Mouse (Mus musculus) central nervous system, embryonic 14 days (tissue): Measurements from ENCODE around the gene Nhej1. TPM values are rescaled to one million over a fixed set of nuclear protein-coding genes. Genes with fewer than 3 reads are reported as not detected.

ENCODE experiments used
- polyA plus RNA-seq: library from polyadenylated mRNA; depleted of rRNA; stranded (reverse); fragments of >200 nt; gene quantifications from 2 replicates; pipeline ENCODE4 v1.2.3, GENCODE M21; 2012; rRNA removed

Gene Nhej1
- 3.0 and 3.8 TPM in 2 replicates for polyA plus RNA-seq

DNA sequence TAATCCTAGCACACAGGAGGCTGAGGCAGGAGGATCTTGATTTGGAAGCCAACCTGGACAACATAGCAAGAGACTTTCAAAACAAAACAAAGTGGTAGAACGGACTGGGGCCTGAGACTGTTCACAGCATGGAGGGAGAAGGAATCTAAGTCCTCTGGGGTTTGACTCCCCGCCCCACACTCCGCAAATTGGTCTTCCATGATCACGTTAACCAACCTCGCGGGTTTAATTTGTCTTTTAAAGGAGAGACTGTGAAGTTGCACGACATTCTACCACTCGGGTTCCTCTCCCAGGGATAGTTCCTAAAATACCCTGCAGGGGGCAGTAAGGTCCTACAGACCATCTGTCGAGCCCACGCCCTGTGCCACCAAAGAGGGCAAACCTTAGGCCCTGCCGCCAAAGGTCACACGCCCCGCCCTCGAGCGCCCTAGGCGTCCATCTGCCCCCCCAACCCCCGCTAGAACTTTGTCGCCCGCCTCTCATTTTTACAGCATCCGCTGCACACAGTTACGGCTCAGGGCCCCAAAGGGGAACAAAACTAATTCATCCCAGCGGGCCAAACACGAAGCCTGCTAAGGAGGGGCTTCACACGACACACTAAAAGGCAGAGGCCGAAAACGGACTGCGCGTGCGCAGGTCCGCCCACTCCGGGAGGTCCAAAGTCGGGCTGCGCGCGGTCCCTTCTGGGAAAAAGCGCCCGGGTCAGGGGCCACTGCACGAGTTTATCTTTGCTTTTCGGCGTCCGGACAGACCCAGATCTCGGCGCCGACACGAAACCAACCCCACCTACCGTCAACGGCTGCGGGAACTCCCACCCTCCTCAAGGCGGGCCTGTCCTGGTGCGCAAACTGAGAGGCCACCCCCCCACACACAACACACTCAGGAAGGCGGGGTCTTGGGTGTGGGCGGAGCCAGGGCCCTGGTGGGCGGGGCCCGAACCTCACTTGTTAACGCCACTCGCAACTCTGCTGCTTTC is at the start of gene Nhej1:
TSS of gene Nhej1 (minus strand) at position 855 of the 976 bp plus-strand sequence.

DNA sequence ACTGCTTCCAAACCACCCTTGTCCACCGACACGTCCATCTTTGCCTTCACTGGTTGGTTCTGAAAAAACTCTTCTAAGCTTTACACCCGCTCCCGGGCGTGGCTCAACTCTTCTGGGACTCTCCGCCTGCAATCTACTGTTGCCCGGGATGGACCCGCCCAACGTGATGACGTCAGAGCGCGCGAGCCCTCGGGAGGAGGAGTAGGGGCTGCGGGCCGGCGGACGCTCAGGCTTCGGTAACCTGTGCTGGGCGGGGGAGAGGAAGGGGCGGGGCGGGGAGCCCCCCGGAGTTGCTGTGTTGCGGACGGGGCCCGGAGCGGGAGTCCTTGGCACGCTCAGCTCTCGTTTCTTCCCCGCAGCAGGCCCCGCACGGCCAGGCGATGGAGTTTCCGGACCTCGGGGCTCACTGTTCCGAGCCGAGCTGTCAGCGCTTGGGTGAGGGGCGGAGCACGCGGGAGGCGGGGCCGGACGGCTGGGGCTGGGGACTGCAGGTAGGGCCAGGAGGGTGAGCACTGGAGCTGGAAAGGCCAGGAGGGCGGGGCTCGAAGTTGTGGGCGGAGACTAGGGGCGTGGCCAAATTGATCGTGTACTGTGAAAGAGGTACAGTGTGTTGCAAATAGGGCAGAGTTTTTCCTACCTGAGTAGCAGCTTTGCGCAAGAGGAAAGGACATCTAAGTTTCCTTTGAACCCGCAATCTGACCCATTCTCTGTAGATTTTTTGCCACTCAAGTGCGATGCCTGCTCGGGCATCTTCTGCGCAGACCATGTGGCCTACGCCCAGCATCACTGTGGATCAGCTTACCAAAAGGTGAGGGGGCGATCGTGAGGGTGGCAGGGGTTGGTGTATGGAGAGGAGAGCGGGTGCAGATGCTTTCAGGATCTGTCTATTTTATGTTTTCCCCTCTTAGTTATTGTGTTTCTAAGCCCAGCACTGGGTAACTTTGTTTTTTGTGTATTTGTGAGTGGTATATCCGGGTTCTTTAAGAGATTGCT is 43.8 kb upstream of the Nhej1 start, which contains the start of gene Zfand2b:
TSS of gene Zfand2b (plus strand) at position 175 of the 993 bp plus-strand sequence.

DNA sequence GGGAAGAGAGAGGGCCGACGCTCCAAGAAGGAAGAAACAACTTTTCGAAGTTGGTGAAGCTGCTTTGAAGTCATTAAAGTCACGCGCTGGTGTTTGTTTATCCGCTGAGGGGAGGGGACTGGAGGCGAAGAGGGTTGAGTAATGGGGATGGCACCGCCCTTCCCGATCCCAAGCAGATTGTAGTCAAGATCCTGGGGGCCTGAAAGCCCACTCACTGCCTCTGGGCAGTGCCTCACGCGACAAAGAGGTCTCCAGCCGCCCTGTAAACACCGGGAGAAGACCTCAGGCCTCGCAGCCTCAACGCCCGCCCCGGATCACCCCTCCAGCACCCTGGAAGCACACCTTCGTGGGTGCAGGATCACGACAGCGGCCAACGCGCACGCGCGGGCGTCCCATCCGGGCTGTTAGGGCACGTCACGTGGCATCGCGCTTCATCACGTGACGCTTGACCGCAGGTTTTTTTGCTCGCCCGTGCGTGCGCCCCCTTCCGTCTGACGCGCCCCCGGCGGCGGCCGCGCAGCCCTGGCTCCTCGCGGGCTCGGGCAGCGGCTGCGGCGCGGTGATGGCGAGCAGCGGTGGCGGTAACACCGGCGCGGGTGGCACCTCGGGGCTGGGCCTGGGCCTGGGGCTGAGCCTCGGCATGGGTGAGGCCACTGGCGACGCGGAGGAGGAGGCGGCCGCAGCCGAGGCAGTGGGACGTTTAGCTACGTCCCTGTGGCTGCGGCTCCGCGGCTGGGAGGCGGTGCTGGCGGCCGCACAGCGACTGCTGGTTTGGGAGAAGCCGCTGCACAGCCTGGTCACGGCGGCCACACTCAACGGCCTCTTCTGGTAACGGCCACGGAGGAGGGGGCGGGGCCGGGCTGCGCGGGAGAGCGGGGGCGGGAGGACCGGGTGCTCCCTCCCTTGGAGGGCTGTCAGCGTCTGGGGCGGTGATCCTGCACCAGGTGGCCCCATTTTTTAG is 17.6 kb upstream of the Nhej1 start, which contains the start of the genes Cnppd1 and Retreg2:
TSS of gene Cnppd1 (minus strand) at position 411 of the 961 bp plus-strand sequence.
TSS of gene Retreg2 (plus strand) at position 478 of the 961 bp plus-strand sequence.

DNA sequence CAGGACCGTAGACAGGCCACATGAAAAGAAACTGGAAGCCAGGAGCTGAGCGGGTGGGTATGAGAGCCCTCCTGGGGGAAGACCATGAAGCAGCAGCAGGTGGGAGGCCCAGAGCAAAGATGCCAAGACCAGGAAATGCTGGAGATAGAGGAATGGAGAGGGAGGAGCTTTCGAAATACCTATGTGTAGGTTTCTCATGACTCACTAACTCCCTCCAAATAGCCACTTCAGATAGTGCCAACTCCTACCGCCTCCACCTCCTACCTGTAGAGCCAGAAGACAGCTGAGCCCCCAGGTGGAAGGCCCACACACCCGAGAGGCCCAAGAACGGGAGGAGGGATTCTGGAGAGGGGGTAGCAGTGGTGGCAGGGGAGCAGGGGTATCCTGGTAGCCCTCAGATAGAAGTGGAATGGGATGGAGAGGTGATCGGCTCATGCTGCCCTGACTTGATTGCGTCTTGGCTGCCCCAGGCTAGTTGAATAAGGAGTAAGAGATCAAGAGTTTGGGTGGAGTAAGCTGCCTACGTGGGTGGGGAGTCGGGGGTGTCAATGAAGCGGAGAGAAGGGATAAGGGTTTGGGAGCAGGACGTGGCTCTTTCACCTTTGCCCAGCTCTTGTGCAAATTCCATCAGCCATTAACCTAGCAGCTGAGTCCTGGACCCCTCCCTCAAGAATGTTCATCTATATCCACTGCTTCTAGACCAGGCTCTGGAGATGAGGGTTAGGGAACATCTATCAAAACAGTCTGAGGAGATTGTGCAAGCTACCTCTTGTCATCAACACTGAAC is 8.6 kb upstream of the Nhej1 start, which contains the start of gene Slc23a3:
TSS of gene Slc23a3 (minus strand) at position 470 of the 787 bp plus-strand sequence.

DNA sequence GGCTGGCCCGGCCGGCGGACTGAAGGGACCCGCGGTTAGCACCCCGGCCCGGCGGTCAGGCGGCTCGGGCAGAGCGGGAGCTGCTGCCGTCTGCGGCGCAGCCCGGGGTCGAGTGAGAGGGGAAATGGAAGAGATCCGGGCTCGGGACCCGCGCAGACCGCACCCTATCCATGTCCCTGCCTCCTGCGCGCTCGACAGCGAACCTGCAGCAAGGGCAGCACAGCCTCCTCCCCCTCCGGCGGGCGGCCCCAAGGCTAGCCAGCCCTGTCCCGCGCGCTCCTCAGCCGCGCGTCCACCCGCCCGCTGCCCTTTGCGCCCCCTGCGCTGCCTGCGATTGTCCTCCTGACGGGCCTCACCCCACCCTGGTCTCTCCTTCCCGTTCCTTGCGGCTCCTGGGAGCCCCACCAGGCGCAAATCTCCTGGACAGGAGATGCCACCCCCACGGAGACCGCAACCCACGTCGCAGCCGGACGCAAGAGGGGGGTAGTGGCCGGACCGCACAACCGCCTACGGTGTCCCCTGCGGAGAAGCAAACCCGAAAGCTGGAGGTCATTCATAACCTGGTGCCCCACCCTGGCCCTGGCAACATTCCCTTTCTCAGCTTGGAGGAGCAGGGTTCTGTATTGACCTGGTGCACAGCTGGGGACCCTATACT is 173.3 kb downstream of the Nhej1 start, which contains the start of gene Ihh:
TSS of gene Ihh (minus strand) at position 117 of the 655 bp plus-strand sequence.

DNA sequence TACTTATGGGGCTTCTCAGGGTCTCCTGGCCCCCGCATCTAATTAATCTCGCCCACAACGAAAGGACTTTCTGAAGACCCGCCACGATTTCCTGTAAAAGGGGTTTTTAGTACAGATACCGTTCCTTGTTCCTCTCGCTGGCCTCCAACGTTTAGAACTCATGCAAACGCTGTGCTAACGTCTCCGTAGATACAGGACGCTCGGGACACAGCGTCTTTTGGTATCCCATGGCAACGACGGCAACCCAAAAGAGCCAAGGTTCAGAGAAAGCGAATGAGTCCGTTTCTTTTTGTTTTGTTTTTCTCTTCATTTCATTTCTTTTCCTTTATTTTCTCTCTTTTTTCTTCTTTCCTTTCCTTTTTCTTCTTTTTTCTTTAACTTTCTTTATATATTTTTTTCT is 189.6 kb downstream of the Nhej1 start, which contains the start of gene Cfap65:
TSS of gene Cfap65 (minus strand) at position 198 of the 400 bp plus-strand sequence.

Other genes starting within 250 kb of the Nhej1 start
- gene Fev, start 239.8 kb downstream of the Nhej1 start, polyA plus RNA-seq: 0.58 and 1.6 TPM in 2 replicates
- 0.39 and 1.1 TPM in 2 replicates for gene Cryba2, start 232.1 kb downstream of the Nhej1 start, polyA plus RNA-seq
- gene Cfap65, start 189.6 kb downstream of the Nhej1 start, polyA plus RNA-seq: 3.0 and 3.1 TPM in 2 replicates
- gene Ihh, start 173.5 kb downstream of the Nhej1 start, polyA plus RNA-seq: 0.60 and 3.4 TPM in 2 replicates
- gene Slc23a3, start 8.7 kb upstream of the Nhej1 start, polyA plus RNA-seq: 0.06 and 0.15 TPM in 2 replicates
- 60.0 and 62.1 TPM in 2 replicates for gene Cnppd1, start 17.5 kb upstream of the Nhej1 start, polyA plus RNA-seq
- 139 and 143 TPM in 2 replicates for gene Retreg2, start 17.6 kb upstream of the Nhej1 start, polyA plus RNA-seq
- 53.6 and 56.3 TPM in 2 replicates for gene Zfand2b, start 43.4 kb upstream of the Nhej1 start, polyA plus RNA-seq
- gene Abcb6, start 55.2 kb upstream of the Nhej1 start, polyA plus RNA-seq: 31.6 and 32.7 TPM in 2 replicates
- 30.2 and 33.0 TPM in 2 replicates for gene Ankzf1, start 67.0 kb upstream of the Nhej1 start, polyA plus RNA-seq
- gene Atg9a, start 67.0 kb upstream of the Nhej1 start, polyA plus RNA-seq: 55.1 and 56.4 TPM in 2 replicates
- 40.1 and 40.9 TPM in 2 replicates for gene Glb1l, start 85.6 kb upstream of the Nhej1 start, polyA plus RNA-seq
- gene Stk16, start 85.6 kb upstream of the Nhej1 start, polyA plus RNA-seq: 261 and 262 TPM in 2 replicates
- 6.3 and 6.9 TPM in 2 replicates for gene Tuba4a, start 94.7 kb upstream of the Nhej1 start, polyA plus RNA-seq
- gene A630095N17Rik, start 106.9 kb upstream of the Nhej1 start, polyA plus RNA-seq: not detected in 2 replicates
- 49.5 and 53.3 TPM in 2 replicates for gene Dnajb2, start 111.2 kb upstream of the Nhej1 start, polyA plus RNA-seq
- gene Ptprn, start 139.3 kb upstream of the Nhej1 start, polyA plus RNA-seq: 36.6 and 47.6 TPM in 2 replicates
- 58.6 and 67.6 TPM in 2 replicates for gene Resp18, start 153.2 kb upstream of the Nhej1 start, polyA plus RNA-seq
- 146 and 166 TPM in 2 replicates for gene Dnpep, start 192.8 kb upstream of the Nhej1 start, polyA plus RNA-seq
- 0.93 and 10.1 TPM in 2 replicates for gene Des, start 235.1 kb upstream of the Nhej1 start, polyA plus RNA-seq